Mouse (Mus musculus): ENCODE measurements around the gene Olfr971.
"Not testable (repeated sequence)": the region's sequence is repeated elsewhere in the genome, so short reads cannot be mapped to it uniquely, and the experiment has no call there.

Olfr971 gene

GRCm38 (mm10) chr9:39836576-39836975 is at the start of gene Olfr971:
TSS of gene Olfr971 (plus strand) at chr9:39836876.
- in situ Hi-C loops (cut with MboI; ENCODE audit: low pct_unique_long_range_greater_than_20kb in 1 of 2, low sequenced_read_pairs in 2 of 2, unreplicated experiment in 1 of 2): not testable (repeated sequence)

GRCm38 (mm10) chr9:39790558-39790957 is 46.1 kb upstream of the Olfr971 start, which contains the start of gene Olfr969:
TSS of gene Olfr969 (plus strand) at chr9:39790945.
- in situ Hi-C loops (cut with MboI; ENCODE audit: low pct_unique_long_range_greater_than_20kb in 1 of 2, low sequenced_read_pairs in 2 of 2, unreplicated experiment in 1 of 2): no loop called here

GRCm38 (mm10) chr9:39808560-39808959 is 28.1 kb upstream of the Olfr971 start, which contains the start of gene Olfr970:
TSS of gene Olfr970 (plus strand) at chr9:39808860.
- in situ Hi-C loops (cut with MboI; ENCODE audit: low pct_unique_long_range_greater_than_20kb in 1 of 2, low sequenced_read_pairs in 2 of 2, unreplicated experiment in 1 of 2): no loop called here

GRCm38 (mm10) chr9:39866122-39866521 is 29.4 kb downstream of the Olfr971 start, which contains the start of gene Olfr972:
TSS of gene Olfr972 (plus strand) at chr9:39866422.
- in situ Hi-C loops (cut with MboI; ENCODE audit: low pct_unique_long_range_greater_than_20kb in 1 of 2, low sequenced_read_pairs in 2 of 2, unreplicated experiment in 1 of 2): no loop called here

GRCm38 (mm10) chr9:39871986-39872385 is 35.3 kb downstream of the Olfr971 start:
- in situ Hi-C loops (cut with MboI; ENCODE audit: low pct_unique_long_range_greater_than_20kb in 1 of 2, low sequenced_read_pairs in 2 of 2, unreplicated experiment in 1 of 2): not testable (repeated sequence)

- in situ Hi-C loops (cut with MboI; ENCODE audit: low pct_unique_long_range_greater_than_20kb in 1 of 2, low sequenced_read_pairs in 2 of 2, unreplicated experiment in 1 of 2): not testable (repeated sequence)
These were observed 41.1 kb downstream of the Olfr971 start for GRCm38 (mm10) chr9:39877541-39878396.

All from mouse embryonic stem cell (cell line).